Mouse (Mus musculus): Measurements from ENCODE around the gene Ccdc110. TPM values are rescaled to one million over a fixed set of nuclear protein-coding genes. Genes with fewer than 3 reads are reported as not detected.

Gene Ccdc110
- not detected for polyA plus RNA-seq (2017; shearing (Covaris generic))

DNA sequence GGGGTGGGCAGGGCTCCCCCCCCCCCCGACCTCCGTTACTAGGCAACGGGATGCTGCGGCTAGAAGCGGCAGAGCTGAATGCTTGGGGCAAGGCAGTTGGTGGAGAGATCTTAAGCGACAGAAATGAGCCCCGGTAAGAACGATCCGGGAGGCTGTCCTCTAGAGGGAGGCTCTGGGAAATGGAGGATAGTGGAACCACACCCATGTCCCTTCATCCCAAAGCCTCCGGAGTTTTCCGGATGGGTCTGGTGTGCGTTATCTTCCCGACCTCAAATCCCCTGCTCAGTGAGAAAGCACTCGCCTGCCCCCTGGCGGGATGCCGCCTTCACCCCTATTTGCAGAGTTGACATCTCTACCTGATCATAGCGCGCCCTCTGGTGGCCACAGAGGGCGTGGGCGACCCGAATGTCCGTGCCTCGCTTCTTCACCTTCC lies at the start of gene Ccdc110:
Gene Ccdc110 (plus strand): TSS at position 38 of the 433 bp plus-strand sequence.
- peak; percentile 87 for ATAC-seq

DNA sequence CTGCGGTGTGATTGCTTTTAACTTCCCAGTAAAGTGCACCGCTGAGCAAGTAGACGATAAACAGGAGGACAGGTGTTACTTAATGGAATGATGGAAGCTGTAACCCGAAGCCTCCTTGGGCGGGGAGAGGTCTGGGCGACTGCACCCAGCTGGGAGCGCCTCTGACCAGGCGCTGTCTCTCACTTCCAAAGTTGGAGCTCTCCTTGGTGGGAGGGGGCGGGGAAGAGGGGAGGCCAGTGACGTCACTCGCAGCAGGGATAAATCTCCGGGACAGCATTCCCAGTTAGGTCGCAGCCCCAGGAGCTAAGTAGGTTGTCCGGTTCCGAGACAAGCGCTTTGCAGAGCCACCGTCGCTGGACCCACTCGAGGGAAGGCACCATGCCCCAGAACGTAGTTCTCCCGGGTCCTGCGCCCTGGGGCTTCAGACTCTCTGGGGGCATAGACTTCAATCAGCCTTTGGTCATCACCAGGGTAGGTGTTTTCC lies 49.2 kb upstream of the Ccdc110 start, which contains the start of gene Pdlim3:
Gene Pdlim3 (plus strand): TSS at position 260 of the 484 bp plus-strand sequence.
- ATAC-seq: no peak

DNA sequence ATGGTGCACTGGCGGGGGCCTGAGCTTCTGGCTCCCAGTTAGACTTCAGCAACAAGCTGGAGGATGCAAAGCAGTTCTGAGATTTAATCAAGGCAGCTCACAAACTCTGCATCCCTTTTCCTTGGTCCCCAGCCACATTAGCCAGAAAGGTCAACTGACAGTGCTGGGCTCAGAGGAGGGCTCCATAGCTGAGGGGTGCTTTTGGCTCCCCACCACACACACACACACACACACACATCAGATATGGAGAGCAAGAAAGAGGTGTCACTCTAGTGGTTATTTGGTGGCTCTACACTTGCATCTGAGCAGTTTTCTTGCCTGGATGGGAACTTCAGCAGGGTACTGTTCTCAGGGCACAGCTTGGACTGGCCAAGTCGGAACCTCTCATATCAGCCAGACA lies 48.6 kb upstream of the Ccdc110 start:
- no peak for ATAC-seq

DNA sequence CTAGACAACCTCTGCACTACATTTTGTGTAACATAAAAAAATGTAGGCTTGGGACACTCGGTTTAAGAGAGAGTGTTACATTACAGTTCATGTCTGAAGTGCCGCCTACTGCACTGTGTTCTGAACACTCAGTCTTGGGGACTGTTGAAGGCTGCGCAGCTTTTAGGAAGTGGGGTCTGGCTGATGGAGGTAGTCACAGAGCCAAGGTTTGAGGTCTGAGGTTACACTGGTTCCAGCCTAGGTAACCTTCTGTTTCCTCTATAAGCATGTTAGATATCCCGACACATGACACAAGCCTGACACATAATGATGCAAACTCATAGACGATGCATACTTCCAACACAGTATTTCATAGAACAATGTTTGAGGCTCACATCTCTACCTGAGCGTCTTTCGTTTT lies 44.7 kb upstream of the Ccdc110 start:
- no peak for ATAC-seq

DNA sequence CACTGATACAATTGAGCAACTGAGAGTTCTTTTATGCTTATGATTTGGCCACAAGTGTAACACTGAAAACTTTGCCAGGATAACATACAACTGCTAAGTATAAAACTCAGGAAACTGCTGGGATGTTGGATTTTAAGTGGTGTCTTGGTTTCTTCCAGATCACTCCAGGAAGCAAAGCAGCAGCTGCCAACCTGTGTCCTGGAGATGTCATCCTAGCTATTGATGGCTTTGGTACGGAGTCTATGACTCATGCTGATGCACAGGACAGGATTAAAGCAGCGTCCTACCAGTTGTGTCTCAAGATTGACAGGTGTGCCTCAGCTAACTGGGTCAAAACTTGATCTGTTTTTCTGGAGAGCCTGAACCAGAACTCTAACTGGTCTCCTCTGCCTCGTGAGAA lies 37.8 kb upstream of the Ccdc110 start:
- no peak for ATAC-seq

DNA sequence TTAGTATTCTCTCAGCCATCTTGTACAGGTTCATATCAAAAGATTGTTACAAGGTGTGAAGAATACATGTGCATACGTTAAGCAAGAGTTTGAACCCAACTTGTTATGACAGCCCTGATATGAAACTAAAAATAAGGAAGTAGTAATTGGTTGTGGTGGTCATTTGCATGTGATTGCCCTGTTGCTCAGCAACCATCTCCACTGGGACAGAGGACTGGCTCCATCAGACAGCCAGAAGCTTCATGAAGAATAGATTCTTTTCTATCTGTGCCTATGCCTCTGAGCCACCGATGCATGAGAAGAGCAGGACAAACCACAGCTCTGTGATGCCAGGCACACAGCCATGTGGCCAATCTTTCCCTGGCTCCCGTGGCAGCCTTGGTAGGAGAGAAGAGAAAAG lies 34.6 kb upstream of the Ccdc110 start:
- no peak for ATAC-seq

DNA sequence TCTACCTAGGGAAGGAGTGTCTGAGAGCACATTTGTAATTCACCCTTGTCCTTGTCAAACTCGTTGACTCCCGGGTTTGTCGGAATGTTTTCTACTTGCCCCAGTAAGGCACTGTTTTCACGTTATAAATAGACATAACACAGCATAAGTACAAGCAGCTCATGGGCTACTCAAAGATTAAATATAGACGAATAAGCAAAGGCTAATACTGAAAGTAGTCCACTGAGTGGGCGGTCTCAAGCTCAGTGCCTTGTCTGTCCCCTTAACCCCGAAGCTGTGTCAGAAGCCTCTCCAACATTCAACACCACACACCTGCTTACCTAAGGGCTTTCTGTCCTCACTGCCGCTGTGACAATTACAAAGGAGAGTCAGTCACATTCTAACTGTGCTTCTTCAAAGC lies 32.8 kb upstream of the Ccdc110 start:
- no peak for ATAC-seq

DNA sequence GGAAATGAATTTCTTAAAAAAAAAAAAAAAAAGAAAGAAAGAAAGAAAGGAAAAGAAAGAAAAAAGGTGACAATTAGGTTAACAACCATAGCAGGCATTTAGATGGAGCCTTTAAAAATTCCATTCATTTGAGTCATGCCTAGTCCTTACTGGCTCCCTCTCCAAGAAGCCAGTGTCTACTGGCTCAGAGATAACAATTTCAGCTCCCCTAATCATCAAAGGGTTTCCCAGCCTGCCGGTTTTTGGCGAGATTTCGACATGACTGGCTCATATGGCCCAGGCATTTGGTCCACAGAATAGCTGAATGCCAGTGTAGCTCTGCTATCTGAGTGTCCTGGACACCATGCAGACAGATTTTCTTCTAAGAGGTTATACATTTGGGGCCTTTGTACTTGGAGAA lies 30.8 kb upstream of the Ccdc110 start:
- ATAC-seq: no peak

DNA sequence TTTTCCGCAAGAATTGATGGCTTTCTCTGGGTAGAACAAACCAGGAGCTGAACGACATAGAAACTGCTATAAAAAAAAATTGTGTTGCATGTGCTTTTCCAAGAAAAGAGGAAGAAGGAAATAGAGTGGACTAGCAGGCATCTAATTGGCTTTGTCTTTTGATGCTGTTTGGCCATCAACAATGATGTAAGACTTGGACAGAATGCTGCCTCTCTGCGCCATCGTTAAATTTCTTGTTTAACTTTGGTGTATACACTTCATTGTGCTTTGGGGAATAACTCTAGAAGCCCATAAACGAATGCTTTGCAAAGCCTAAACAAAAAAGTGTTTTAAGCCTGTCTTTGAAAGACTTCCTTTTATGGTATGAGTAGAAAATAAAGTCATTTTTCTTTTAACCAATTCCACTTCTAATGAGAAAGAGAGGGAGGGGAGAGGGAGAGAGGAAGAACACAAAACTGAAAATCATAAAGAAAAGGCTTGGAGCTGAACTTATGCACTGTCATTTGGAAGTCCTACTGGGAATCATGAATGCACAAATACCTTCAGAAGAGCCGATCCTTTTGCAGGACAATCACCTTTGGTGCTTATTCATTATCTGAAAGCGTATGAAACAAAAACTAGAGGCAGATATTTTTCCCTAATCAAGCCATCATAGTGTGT lies 28.7 kb upstream of the Ccdc110 start:
- no peak for ATAC-seq

DNA sequence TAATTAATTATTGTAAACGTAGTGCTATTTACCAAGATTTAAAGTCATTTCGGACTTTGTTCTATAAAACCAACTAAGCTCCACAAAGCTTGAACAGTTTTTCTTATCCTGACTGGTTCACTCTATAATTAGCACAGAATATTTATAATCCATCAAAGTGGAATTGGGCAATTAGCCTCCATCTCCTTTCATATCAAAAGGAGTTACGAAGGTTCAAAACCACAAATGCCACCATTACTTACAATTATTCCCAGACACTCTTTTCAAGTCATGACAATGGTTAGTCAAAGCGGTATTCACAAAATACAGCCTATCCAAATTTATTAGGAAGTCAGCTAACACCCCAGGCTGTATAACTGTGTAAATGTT lies 28.2 kb upstream of the Ccdc110 start:
- no peak for ATAC-seq

DNA sequence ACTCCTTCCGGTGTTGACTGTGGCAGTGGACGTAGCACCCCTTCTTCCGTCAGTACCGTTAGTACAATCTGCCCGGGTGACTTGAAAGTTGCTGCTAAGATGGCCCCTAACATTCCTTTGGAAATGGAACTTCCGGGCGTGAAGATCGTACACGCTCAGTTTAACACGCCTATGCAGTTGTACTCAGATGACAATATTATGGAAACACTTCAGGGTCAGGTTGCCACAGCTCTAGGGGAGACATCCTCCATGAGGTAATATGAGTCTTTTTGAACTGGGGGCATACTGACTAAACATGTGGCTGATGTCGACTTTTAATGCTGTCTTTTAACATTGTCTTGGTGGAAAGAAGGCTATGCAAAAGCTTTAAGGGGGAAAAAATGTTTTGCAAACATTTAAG lies 20.7 kb upstream of the Ccdc110 start:
- no peak for ATAC-seq

DNA sequence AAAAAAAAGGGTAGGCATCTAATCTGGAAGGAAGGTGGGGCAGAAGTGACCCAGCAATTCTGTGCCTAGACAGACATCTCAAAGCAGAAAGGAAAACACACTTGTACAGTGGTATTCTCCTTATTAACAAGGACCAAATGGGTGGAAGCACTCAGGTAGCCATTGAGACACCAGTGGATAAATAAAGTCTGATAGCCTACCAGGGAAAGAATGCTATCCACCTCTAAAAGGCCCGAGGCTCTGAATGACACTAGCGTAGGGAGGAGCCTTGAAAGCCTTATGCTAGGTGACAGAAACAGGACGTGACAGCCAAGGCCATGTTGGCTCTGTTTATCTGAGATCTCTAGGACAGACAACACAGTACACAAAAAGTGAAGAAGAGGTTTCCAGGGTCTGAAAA lies 17.9 kb upstream of the Ccdc110 start:
- ATAC-seq: no peak

DNA sequence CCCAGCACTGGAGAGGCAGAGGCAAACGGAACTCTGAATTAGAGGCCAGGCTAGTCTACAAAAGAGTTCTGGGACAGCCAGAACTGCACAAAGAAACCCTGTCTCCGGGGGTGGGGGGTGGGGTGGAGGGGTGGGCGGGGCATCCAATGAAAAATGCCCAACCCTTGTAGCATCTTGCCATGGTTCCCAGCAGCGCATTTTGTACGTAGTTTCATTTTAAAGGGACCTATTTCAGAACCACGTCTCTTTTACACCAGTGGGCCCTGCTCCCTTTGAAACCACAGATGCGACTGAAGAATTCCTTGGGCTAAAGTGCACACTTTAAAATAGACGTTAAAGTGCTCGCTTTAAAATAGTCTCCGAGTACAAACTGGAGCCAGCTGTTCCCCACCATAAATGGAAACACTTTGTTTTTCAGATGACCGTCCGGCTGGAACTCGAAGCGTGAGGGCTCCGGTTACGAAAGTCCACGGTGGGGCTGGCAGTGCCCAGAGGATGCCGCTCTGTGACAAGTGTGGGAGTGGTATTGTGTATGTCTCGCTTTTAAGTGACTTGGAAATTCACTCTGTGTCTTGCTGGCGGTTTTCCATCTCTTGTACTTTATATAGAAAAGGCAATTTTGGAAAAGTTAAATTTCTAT lies 17.3 kb upstream of the Ccdc110 start:
- ATAC-seq: no peak

DNA sequence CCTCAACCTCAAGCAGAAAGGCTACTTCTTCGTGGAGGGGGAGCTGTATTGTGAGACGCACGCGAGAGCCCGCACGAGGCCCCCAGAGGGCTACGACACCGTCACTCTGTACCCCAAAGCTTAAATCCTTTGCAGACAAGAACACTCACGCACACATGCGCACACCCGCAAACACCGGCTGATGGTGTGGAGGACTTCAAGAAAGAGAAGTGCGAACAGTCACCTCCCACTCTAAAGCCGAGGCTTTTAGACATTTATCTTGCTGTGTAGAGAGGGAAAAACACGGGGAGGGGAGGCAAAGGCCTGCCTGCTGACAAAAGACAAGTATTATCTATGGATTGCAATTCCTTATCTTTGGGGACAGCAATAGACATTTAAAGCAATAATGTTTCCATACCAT lies 15.5 kb upstream of the Ccdc110 start:
- ATAC-seq: no peak

DNA sequence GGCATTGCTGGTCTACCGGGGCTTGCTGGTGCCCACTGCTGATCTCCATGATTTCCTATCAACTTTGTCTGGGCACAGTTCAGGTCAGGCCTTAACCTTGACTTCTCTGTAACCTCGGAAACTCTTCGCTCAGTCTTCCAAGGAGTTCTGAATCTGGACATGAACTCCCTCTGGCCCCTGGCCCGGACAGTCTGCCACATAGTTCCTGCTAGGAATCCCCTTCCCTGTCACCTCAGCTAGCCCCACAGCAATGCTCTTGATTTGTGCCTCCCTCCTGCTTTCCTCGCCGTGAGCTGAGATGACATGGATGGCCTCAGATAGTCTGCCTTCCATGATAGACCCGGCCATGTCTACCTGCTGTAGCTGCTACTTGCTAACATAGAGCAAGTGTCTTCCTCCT lies 14.0 kb upstream of the Ccdc110 start:
- no peak for ATAC-seq

DNA sequence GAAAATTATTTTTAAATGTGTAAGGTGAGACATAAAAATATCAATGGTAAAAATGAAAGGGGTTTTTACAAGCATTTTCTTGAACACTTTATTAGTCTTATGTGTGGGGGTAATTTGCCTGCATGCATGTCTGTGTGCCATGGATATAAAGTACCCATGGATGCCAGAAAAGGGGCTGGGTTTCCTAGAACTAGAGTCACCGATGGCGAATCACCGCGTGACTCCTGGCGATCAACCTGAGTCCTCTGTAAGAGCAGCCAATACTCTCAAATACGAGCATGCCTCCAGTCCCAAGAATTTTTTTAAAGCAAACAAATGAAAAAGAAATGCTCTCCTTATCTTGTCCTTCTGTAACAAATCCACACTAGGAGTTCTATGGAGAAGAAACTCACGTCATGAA lies 12.3 kb upstream of the Ccdc110 start:
- ATAC-seq: no peak

DNA sequence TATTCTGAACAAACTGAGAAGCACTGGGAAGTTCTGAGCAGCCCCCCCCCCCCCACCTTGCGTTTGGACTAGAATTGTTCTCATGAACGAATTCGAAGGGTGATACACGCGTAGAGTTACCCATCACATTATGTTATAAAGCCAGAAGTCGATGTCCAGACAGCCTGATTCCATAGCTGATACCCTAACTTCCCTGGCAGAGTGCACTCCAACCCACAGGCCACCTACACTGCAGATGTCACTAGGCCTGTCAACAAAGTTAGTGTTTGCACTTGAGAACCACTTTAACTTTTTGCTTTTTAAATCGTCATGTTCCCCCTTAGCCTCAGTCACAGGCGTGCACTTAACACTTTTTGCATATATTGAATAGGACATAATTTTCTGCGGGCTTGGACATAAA lies 2.6 kb downstream of the Ccdc110 start:
- no peak for ATAC-seq

DNA sequence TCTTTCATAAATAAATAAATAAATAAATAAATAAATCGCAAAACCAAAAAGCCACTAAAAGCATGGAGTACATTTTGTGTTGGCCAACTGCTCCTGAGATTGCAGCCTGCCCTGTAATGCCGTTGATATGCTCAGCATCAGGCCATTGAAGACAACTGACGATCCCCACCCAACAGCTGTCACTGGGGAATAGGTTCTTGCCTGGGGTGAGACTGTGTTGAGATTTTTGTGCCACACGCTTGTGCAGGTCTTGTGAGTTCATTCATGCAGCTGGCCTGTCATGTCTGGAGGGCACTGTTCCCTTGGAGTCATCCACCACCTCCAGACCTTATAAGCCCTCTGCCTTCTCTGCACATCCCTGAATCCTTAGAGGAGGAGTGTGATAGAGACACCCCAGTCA lies 11.9 kb downstream of the Ccdc110 start:
- ATAC-seq: no peak

DNA sequence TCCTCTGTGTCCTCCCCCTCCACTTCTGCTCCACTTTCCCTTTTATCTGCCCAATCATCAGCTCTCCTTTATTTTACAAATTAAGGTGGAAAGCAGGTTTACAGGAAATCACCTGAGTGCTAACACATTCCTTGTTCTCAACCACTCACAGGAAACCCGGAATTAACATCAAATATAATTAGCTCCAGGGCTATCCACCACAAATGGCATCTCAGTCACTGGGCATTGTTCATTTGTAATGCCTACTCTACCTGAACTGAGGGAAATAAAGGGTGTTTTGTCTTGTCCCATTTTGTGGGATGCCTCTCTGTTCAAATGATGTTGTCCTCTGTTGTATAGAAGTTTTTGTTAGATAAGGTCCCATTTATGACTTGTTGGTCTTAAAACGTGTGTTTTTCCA lies 16.2 kb downstream of the Ccdc110 start:
- ATAC-seq: no peak

DNA sequence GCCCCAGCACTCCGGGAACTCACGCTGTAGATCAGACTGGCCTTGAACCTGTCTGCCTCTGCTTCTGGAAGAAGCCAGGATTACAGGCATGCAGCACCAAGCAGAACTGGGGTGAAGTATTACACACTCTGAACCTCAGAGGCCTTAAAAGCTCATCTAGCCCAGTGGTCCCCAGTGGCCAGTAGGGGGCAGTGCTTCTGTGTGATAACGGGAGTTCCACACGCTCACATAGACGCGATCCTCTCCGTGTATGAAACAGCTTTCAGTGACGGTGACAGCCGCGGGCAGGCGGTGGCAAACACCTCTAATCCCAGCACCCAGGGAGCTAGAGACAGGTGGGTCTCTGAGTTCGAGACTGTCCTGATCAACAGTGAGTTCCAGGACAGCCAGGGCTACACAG lies 36.5 kb downstream of the Ccdc110 start:
- no peak for ATAC-seq

DNA sequence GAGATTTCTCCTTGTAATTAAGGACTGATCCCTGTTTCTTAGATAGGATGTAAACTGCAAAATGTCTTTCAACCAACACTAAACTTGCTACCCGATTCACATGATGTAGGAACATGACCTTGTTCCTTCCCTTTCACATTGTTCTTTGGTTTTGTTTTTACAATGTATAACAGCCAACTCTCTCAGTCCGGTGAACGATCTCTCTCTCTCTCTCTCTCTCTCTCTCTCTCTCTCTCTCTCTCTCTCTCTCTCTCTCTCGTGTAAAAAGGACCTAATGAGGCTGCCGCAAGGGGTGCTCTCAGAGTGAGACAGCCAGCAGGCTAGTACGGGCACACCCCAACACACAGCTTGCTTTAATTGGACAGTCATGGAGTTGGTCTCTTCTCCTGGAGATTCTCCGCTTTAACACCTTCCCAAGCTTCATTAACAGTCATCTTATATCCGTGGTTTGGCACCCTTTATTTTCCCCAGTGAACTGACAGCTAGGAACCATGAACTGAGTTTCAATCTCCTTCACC lies 39.6 kb downstream of the Ccdc110 start:
- ATAC-seq: no peak

DNA sequence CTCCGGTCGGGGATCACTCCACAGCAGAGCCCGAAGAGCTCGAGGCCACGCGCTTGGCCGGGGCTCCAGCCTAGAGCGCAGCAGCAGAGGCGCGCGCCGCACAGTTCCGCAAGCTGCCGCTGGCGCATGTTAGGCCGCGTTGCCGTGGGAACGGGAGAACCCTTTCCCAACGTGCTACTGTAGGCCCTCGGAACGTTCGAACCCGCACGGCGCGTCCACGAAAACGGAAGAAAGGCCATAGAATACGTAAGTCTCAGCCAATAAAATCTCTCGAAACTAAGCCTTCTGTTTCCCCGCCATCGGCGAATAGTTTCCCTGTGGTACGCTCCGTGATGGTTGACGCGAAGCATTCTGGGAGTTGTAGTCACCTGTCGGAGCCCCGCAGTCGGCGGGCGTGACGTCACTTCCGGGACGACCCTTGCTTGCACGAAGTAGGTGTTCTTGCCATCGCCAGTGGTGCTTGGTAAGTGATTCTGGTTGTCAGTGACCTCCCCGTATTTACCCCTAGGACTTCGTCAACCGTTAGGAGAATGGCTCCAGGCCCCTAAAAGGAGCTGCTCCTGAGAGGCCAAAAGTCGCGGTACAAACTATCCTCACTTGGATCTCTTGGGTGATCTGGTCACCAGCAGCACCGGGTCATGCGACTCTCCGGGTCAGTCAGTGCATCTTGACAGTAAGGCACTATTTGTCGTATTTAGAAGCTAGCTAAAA lies 40.9 kb downstream of the Ccdc110 start, which contains the start of the genes 1700029J07Rik and Ufsp2:
Gene 1700029J07Rik (minus strand): TSS at position 127 of the 711 bp plus-strand sequence.
Gene Ufsp2 (plus strand): TSS at position 403 of the 711 bp plus-strand sequence.
- peak; percentile 93 for ATAC-seq

DNA sequence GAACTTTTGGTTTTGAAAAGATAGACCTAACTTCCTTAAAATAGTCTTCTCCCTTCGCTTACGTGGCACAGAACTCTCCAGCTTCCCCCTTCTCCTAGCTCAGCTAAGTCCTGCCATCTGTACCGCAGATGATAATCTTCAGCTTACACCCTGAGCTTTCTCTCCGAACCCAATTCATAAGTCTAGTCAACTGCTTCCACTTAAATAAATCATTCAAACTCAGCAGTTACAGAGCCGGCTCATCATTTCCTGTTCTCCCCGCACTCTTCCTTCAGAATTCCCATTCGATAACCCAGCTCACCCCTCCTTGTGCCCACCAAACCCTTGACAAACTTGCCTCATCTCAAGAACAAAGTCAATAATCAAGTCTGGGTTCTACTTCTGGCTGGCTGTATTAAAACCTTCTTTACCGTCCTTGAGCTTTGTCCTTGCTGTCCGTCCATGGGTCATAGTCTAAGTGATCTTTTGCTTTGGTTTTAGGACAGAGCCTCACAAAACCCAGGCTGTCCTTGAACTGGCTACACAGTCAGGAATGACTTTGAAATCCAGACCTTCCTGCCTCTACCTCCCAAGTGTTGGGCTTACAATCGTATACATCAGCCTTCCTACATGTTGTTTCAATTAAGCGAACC lies 41.5 kb downstream of the Ccdc110 start:
- ATAC-seq: no peak
